Mouse (Mus musculus): ENCODE data around the gene Rpl9-ps6. TPM values are rescaled to one million over a fixed set of nuclear protein-coding genes. Genes with fewer than 3 reads are reported as not detected.

Gene Rpl9-ps6
- polyA plus RNA-seq, 1 experiment = not detected

- TF ChIP-seq CTCF (IDR thresholded peaks at IDR 0.05; ENCODE audit: insufficient read depth, low read depth, low read length) (no peak), POLR2A (IDR thresholded peaks at IDR 0.05; ENCODE audit: insufficient read depth, low read depth, low read length) (no peak)
- Histone ChIP-seq H3K4me3 (ENCODE audit: insufficient read depth, low read depth, low read length) (no peak overlapping the region), H3K4me1 (ENCODE audit: control insufficient read depth, insufficient read depth, low read length) (peaks cover 2% of the 10 kb centered on the region; the same call in 1 of the 2 replicates), H3K27ac (ENCODE audit: insufficient read depth, low read depth, low read length) (no peak overlapping the region)
- WGBS = 94% methylated on average over 3 of the region's 3 CpGs
Measured at GRCm38 (mm10) chr19:32425856-32426255, 40.5 kb downstream of the Rpl9-ps6 start.

- 84% methylated on average over 3 of the region's 3 CpGs for WGBS
- no peak for TF ChIP-seq POLR2A (IDR thresholded peaks at IDR 0.05; ENCODE audit: insufficient read depth, low read depth, low read length)
- no peak for TF ChIP-seq CTCF (IDR thresholded peaks at IDR 0.05; ENCODE audit: insufficient read depth, low read depth, low read length)
Measured at GRCm38 (mm10) chr19:32424706-32425105, 41.7 kb downstream of the Rpl9-ps6 start.

GRCm38 (mm10) chr19:32419069-32419468, 47.3 kb downstream of the Rpl9-ps6 start:
- no peak overlapping the region for H3K4me3 ChIP-seq (ENCODE audit: insufficient read depth, low read depth, low read length)
- no peak overlapping the region for H3K27ac ChIP-seq (ENCODE audit: insufficient read depth, low read depth, low read length)
- H3K4me1 ChIP-seq (ENCODE audit: control insufficient read depth, insufficient read depth, low read length) = no peaks in the 10 kb centered on the region
- TF ChIP-seq POLR2A (IDR thresholded peaks at IDR 0.05; ENCODE audit: insufficient read depth, low read depth, low read length) = no peak
- no peak for TF ChIP-seq CTCF (IDR thresholded peaks at IDR 0.05; ENCODE audit: insufficient read depth, low read depth, low read length)
- 73% methylated on average over 3 of the region's 3 CpGs for WGBS

More at GRCm38 (mm10) chr19:32424706-32425105, 41.7 kb downstream of the Rpl9-ps6 start:
- Histone ChIP-seq H3K27ac (ENCODE audit: insufficient read depth, low read depth, low read length) (no peak overlapping the region), H3K4me3 (ENCODE audit: insufficient read depth, low read depth, low read length) (no peak overlapping the region), H3K4me1 (ENCODE audit: control insufficient read depth, insufficient read depth, low read length) (peaks cover 2% of the 10 kb centered on the region; the same call in 1 of the 2 replicates)

- no peak overlapping the region for H3K4me3 ChIP-seq (ENCODE audit: insufficient read depth, low read depth, low read length)
- TF ChIP-seq CTCF (IDR thresholded peaks at IDR 0.05; ENCODE audit: insufficient read depth, low read depth, low read length) (no peak), POLR2A (IDR thresholded peaks at IDR 0.05; ENCODE audit: insufficient read depth, low read depth, low read length) (no peak)
- 94% methylated on average over 7 of the region's 7 CpGs for WGBS
- H3K27ac ChIP-seq (ENCODE audit: insufficient read depth, low read depth, low read length) = no peak overlapping the region
- no peaks in the 10 kb centered on the region for H3K4me1 ChIP-seq (ENCODE audit: control insufficient read depth, insufficient read depth, low read length)
Measured at GRCm38 (mm10) chr19:32416692-32417317, 49.6 kb downstream of the Rpl9-ps6 start.

Other genes starting within 250 kb of the Rpl9-ps6 start
- gene Sgms1, start 76.9 kb downstream of the Rpl9-ps6 start, polyA plus RNA-seq (2012; ENCODE audit: insufficient read depth, insufficient read length, low replicate concordance, missing spikeins) = not detected in 2 replicates
- not detected in 2 replicates for gene Minpp1, start 19.2 kb upstream of the Rpl9-ps6 start, polyA plus RNA-seq (2012; ENCODE audit: insufficient read depth, insufficient read length, low replicate concordance, missing spikeins)
- not detected in 2 replicates for gene Papss2, start 129.2 kb upstream of the Rpl9-ps6 start, polyA plus RNA-seq (2012; ENCODE audit: insufficient read depth, insufficient read length, low replicate concordance, missing spikeins)

Measured in olfactory bulb, adult 2 months (tissue).